Mouse (Mus musculus): ENCODE data around the gene Ptprm.

DNA sequence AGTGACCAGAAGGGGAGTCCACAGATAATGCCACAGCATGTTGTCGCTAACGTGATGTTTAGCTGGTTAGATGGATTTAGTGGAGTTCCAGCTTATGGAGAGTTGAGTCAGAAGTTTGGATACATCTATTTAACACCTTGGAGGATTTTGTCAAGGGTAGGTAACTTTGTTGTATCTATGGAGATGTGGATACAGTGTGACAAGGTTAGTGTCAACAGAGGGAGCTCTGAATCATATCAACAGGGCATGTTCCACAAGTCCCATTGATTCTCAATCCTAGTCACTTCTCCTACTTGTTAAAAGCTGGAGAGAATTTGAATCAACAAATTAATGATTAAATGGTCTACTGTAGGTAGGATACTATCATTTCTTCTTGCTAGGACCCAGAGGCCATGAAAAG lies 394.4 kb downstream of the Ptprm start:
- no peak for TF ChIP-seq CTCF (IDR thresholded peaks at IDR 0.05; ENCODE audit: low read depth)
- no peak for TF ChIP-seq EP300 (IDR thresholded peaks at IDR 0.05; ENCODE audit: low read depth)
